Mouse (Mus musculus): Measurements from ENCODE around the gene Jund. TPM values are rescaled to one million over a fixed set of nuclear protein-coding genes. Genes with fewer than 3 reads are reported as not detected.

Gene Jund
- total and polyA plus RNA-seq, 3 experiments = 16.5 to 18.8 TPM; not detected in 1

- TF ChIP-seq E2F4 (IDR thresholded peaks at IDR 0.05; ENCODE audit: borderline replicate concordance, low read depth, low read length) = no peak
- no peak for TF ChIP-seq SMC3 (IDR thresholded peaks at IDR 0.05; ENCODE audit: low read depth, low read length)
- TF ChIP-seq MEF2A (IDR thresholded peaks at IDR 0.05; ENCODE audit: extremely low read depth, insufficient replicate concordance, low read depth, low read length, poor library complexity, severe bottlenecking) = no peak
- no peaks in the 10 kb centered on the region for H3K27me3 ChIP-seq (ENCODE audit: control insufficient read depth in 1 of 2, insufficient read depth in 2 of 2, low read length in 2 of 2)
- H3K9ac ChIP-seq (ENCODE audit: control insufficient read depth, low read depth, low read length, poor library complexity, severe bottlenecking) = no peak overlapping the region
- H3K27ac ChIP-seq (ENCODE audit: control insufficient read depth, low read depth, low read length) = no peak overlapping the region
- H3K79me2 ChIP-seq (ENCODE audit: control insufficient read depth, insufficient read depth, low read length, poor library complexity) = no peaks in the 10 kb centered on the region
- H3K4me1 ChIP-seq (ENCODE audit: control insufficient read depth in 1 of 2, insufficient read depth in 2 of 2, low read length in 2 of 2) = no peaks in the 10 kb centered on the region
- H3K4me3 ChIP-seq (ENCODE audit: control insufficient read depth in 1 of 2, insufficient read depth in 1 of 2, low read depth in 2 of 2, low read length in 2 of 2) = no peak overlapping the region
- H3K36me3 ChIP-seq (ENCODE audit: control insufficient read depth in 1 of 2, insufficient read depth in 2 of 2, low read length in 2 of 2) = no peaks in the 10 kb centered on the region
- no peak for DNase-seq (ENCODE audit: low read depth, low spot score)
- no peaks in the 10 kb centered on the region for H3K9me3 ChIP-seq (replicated peaks; ENCODE audit: insufficient read depth, low read length)
Measured at GRCm38 (mm10) chr8:70713991-70714390, 15.2 kb downstream of the Jund start.

GRCm38 (mm10) chr8:70715086-70715485 lies 16.3 kb downstream of the Jund start:
- Histone ChIP-seq H3K4me1 (ENCODE audit: control insufficient read depth in 1 of 2, insufficient read depth in 2 of 2, low read length in 2 of 2) (no peaks in the 10 kb centered on the region), H3K9ac (ENCODE audit: control insufficient read depth, low read depth, low read length, poor library complexity, severe bottlenecking) (no peak overlapping the region), H3K9me3 (replicated peaks; ENCODE audit: insufficient read depth, low read length) (no peaks in the 10 kb centered on the region), H3K27me3 (ENCODE audit: control insufficient read depth in 1 of 2, insufficient read depth in 2 of 2, low read length in 2 of 2) (no peaks in the 10 kb centered on the region), H3K4me3 (ENCODE audit: control insufficient read depth in 1 of 2, insufficient read depth in 1 of 2, low read depth in 2 of 2, low read length in 2 of 2) (no peak overlapping the region), H3K36me3 (ENCODE audit: control insufficient read depth in 1 of 2, insufficient read depth in 2 of 2, low read length in 2 of 2) (no peaks in the 10 kb centered on the region), H3K79me2 (ENCODE audit: control insufficient read depth, insufficient read depth, low read length, poor library complexity) (no peaks in the 10 kb centered on the region), H3K27ac (ENCODE audit: control insufficient read depth, low read depth, low read length) (no peak overlapping the region)
- TF ChIP-seq NELFE (IDR thresholded peaks at IDR 0.05; ENCODE audit: low read depth, low read length) = no peak
- TF ChIP-seq GATA1 (IDR thresholded peaks at IDR 0.05; ENCODE audit: low read depth, low read length) = no peak
- TF ChIP-seq USF2 (IDR thresholded peaks at IDR 0.05; ENCODE audit: borderline replicate concordance in 1 of 2, insufficient read depth in 1 of 2, low read depth in 1 of 2, low read length in 2 of 2) = no peak
- no peak for TF ChIP-seq MYB (IDR thresholded peaks at IDR 0.05; ENCODE audit: low read depth, low read length)
- TF ChIP-seq POLR2A (IDR thresholded peaks at IDR 0.05; ENCODE audit: control insufficient read depth in 1 of 2, insufficient read depth in 1 of 2, low read depth in 1 of 2, low read length in 2 of 2, poor library complexity in 1 of 2) = no peak
- no peak for TF ChIP-seq GABPA (IDR thresholded peaks at IDR 0.05; ENCODE audit: low read depth, low read length)
- TF ChIP-seq MYC (IDR thresholded peaks at IDR 0.05; ENCODE audit: low read depth, low read length) = no peak
- no peak for TF ChIP-seq MAFK (IDR thresholded peaks at IDR 0.05; ENCODE audit: borderline replicate concordance, low read depth, low read length)
- no peak for TF ChIP-seq KAT2A (conservative IDR thresholded peaks at IDR 0.05; ENCODE audit: low read depth, low read length)
- no peak for TF ChIP-seq ELF1 (IDR thresholded peaks at IDR 0.05; ENCODE audit: low read depth, low read length)
- no peak for TF ChIP-seq POLR2AphosphoS5 (IDR thresholded peaks at IDR 0.05; ENCODE audit: borderline replicate concordance, low read depth, low read length)
- no peak for TF ChIP-seq ZMIZ1 (IDR thresholded peaks at IDR 0.05; ENCODE audit: low read depth, low read length)
- TF ChIP-seq CHD1 (IDR thresholded peaks at IDR 0.05; ENCODE audit: low read depth, low read length) = no peak
- TF ChIP-seq TCF12 (IDR thresholded peaks at IDR 0.05; ENCODE audit: low read depth, low read length) = no peak
- no peak for DNase-seq (ENCODE audit: low read depth, low spot score)

Measured in MEL (cell line).